Mouse (Mus musculus): ENCODE data around the gene Ppp1r12b.

The Ppp1r12b gene

DNA sequence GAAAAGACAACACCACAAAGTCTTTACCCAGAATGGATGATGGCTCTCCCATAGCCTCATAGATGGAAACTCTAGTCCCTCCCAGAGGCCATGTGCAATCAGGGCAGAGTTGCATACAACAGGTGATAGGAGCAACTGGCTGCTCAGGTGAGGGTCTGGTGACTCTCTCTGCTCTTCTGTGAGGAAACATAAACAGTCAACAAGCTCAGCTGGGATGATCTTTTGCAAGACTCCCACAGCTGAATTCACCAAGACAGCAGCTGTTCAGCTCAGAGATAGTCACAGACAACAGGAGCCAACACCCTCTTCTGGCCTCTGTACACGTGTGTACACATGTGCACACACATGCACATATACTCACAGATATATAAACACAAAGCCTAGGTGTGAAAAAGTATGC, 17.5 kb downstream of the Ppp1r12b start:
- DNase-seq, result no peak

GRCm38 (mm10) chr1:134936335-134936734, 19.4 kb downstream of the Ppp1r12b start:
- no peak for DNase-seq

- DNase-seq, result no peak
Measured at GRCm38 (mm10) chr1:134932431-134932830, 23.3 kb downstream of the Ppp1r12b start.

GRCm38 (mm10) chr1:134919010-134919409, 36.7 kb downstream of the Ppp1r12b start:
- no peak for DNase-seq

- DNase-seq, result no peak
Measured at GRCm38 (mm10) chr1:134915421-134915820, 40.3 kb downstream of the Ppp1r12b start.

DNA sequence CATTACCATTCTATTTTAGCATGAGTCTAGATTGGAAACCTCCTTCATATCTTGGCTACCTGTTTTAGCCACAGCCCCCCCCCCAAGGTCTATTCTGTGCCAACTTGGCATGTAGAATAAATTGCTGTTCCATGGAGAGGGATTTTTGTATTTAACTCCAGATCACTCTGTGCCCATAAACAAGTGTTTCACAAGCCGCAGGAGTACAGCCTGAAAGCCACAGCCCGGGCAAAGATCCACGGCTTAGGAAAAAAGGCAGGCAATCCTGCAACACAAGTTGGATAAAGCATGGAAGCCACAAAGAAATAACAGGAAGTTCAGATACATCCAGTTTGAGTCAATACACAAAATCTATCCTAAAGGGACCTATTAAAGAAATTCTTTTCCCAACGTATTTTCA, 42.2 kb downstream of the Ppp1r12b start:
- peak; percentile 67 to 79 for DNase-seq

GRCm38 (mm10) chr1:134911892-134912291, 43.9 kb downstream of the Ppp1r12b start:
- no peak for DNase-seq

DNA sequence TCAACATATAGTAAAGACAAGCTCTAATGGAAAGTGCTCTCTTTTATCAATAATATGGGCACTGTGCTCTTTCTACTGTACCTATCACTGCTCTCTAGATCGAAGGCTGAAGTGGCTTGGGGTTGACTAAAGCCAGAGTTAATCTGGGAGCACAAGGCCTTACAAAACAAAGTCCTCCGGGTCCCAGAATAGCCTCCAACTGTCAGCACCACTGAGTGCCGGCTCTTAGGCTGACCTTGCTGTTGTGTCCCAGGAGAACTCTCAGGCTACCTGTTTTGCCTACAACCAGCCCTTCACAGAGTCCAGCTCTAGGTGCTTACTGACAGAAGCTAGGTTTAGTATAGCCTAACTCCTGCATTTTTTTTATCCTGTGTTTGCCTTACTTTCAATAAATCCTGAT, 45.7 kb downstream of the Ppp1r12b start:
- no peak for DNase-seq

DNA sequence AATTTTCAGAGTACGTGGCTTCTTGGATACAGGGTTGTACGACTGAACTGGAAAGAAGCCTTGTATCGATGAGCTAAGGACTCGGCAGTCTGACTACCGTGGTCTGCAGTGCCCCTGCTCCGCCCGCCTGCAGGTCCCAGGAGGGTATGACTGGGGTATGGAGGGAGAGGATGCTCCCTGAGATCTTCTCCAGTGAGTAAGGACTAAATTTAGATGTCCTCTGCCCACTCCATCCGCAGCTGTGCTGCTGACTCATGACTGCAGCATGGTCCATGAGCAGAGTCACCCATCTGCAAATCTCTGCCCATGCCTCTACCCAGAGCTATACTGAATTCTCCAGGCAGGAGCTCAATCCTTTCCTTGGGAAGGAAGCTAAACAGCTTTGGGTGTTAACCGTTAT, 46.3 kb downstream of the Ppp1r12b start:
- DNase-seq, result no peak

GRCm38 (mm10) chr1:134902051-134902619, 53.6 kb downstream of the Ppp1r12b start:
- DNase-seq, result no peak

GRCm38 (mm10) chr1:134896008-134896407, 59.7 kb downstream of the Ppp1r12b start:
- no peak for DNase-seq

DNA sequence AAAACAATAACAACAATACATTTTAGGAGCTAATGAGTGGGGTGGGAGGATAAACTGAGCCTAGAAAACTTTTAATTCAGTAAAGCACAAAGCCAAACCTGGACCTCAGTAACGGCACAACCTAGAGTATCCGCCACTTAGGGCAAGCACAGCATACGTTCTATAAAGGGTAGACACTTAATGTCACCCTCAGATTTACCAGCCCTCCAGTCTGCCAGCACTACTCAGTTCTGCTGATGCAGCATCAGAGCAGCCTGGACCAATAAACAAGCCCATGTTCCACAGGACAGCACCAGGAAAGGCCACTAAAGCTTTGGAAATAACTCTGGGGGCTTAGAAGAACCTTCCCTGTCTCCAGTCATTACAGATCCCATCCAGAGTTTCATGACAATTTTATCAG, 60.9 kb downstream of the Ppp1r12b start:
- DNase-seq, result no peak

GRCm38 (mm10) chr1:134891916-134892315, 63.8 kb downstream of the Ppp1r12b start:
- no peak for DNase-seq

DNA sequence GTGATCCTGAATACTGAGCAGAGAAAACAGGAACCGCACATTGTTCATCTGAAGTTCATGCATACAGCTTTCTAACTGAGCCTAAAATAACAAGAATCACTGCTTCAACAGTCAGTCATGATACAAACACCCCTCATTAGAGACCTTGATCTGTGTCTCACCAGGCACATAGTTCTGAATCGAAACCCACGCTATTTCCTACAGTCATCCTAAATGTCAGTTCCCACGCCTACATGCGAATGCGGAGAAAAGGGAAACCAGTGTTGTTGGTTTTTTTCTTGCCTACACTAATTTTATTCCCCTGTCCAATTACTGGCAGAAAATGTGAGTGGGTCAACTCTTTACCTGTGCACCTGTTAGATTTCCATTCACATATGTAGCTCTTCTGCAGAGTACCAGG, 66.1 kb downstream of the Ppp1r12b start:
- no peak for DNase-seq

GRCm38 (mm10) chr1:134875800-134876199, 79.9 kb downstream of the Ppp1r12b start:
- DNase-seq, result peak; percentile 16 to 24

GRCm38 (mm10) chr1:134872678-134873077, 83.1 kb downstream of the Ppp1r12b start:
- DNase-seq, result no peak

- DNase-seq, result no peak
Measured at GRCm38 (mm10) chr1:134866426-134866825, 89.3 kb downstream of the Ppp1r12b start.

- peak in 1 of 2 experiments; percentile 13 for DNase-seq
Measured at GRCm38 (mm10) chr1:134865552-134865951, 90.2 kb downstream of the Ppp1r12b start.

- DNase-seq, result no peak
Measured at GRCm38 (mm10) chr1:134860538-134860937, 95.2 kb downstream of the Ppp1r12b start.

DNA sequence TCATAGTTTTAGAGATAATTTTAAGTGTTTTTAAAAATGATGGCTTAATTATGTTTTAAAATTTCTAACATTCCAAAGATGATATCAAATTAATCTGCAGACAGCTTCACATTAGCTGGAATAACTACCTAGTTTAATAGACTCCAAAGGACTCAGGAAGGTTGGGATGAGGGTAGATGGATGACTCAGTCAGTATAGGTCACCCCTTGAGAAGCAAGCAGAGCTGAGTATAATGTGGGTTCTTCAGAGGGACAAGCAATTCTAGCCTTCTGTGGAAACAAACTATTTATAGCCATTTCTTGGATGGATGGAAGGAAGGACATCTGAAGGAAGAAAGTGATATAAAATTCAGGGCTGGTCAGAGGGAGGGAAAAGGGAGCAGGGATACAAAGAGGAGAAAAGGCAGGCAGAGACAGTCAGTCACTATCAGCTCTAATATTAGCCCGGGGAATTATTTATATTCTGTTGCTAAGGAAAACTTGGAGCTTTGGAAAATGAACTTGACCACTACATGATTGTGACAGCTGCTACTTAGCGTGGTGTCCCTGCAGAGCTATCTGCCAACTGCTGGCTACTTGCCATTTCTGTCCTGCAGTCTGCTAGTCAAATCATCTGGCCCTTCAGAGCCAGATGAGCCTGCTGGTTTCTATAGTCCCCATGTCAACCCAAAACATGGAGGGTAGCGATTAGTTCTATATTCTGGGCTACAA, 97.2 kb downstream of the Ppp1r12b start:
- peak; percentile 94 to 95 for DNase-seq

DNA sequence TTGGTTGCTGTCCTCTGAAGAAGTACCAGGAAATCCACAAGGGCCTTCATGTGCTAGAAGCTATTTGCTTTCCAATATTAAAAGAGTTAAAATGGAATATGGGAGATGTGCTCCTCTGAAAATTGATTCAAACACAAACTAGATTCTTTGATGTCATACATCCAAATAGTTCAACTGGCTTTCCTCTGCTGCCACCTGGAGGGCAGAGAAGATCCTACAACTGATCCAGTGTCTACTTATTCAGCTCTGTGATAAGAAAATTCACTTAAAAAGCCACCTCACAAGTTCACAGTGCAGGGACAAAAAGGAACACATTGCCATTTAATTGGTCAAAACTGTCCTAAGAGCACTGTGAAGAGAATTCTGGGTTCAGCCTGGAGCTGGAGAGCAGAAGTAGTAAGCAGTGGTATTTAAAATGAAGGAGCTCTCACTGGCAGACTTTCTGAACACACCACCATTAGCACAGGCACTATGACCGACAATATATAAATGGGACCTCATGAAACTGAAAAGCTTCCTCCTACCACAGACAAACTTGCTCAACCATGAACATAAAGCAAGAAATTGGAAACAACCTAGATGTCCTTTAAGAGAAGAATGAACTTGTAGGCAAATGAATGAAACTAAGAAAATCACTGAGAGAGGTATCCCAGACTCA, 101.3 kb downstream of the Ppp1r12b start:
- peak; percentile 90 to 92 for DNase-seq

- DNase-seq, result no peak
Measured at GRCm38 (mm10) chr1:134852797-134853196, 102.9 kb downstream of the Ppp1r12b start.

DNA sequence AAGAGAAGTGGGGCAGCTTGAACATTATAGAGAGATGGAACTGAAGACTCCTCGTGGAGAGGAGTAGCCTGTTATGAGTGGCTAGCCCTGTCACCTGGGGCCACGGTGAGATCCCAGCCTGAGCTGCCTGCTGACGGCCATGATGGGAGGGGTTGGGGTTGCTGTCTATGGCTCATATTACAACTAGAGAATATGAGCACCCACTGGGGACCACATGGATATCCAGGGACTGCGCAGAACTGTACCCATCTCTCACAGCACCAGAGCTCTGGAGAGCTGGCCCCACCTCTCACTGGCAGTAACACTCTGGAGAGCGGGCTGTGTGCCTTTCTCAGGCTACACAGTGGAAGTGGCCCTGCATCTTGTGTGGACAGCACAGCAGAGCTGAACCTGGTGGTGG, 104.5 kb downstream of the Ppp1r12b start:
- no peak for DNase-seq

DNA sequence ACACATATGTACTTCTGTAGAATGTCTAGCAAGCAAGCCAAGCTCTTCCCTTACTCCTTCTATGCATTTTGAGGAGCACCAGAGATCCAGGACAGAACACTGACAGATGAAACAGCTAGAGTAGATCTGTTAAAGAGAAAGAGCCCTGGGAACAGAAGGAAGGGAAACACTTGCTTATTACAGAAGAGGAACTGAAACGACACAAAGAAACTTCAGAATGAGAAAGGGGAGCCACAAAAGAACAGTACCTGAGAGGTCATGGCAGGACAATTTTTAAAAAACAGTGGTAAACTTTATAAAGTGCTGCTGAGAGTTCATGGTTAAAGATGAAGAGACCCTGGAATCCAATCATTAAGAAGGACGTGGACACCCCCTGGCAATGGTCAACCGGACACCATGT, 105.4 kb downstream of the Ppp1r12b start:
- no peak for DNase-seq

Measured in cerebellum, postnatal 10 days (tissue).